Mouse (Mus musculus) small intestine, adult 2 months (tissue): ENCODE results near the gene Rnf128. TPM values are rescaled to one million over a fixed set of nuclear protein-coding genes. Genes with fewer than 3 reads are reported as not detected.
A peak's percentile ranks its signal among the peaks of the same experiment; 100 is the strongest.

Experiments
- H3K27ac ChIP-seq: fragments of 200-500 bp; 2 replicates; pipeline ENCODE4 v1.5.1; 2012; ENCODE audit warnings: low read depth, low read length, control low read depth, inconsistent platforms; ENCODE audit not compliant: insufficient read depth
- H3K27me3 ChIP-seq: fragments of 200-500 bp; 2 replicates; pipeline ENCODE4 v1.6.1; 2012; ENCODE audit warnings: mild to moderate bottlenecking, moderate library complexity, low read length, inconsistent platforms; ENCODE audit not compliant: control insufficient read depth, insufficient read depth
- H3K36me3 ChIP-seq: fragments of 200-500 bp; 2 replicates; pipeline ENCODE4 v1.6.1; 2012; ENCODE audit warnings: mild to moderate bottlenecking, low read length, control low read depth, inconsistent platforms; ENCODE audit not compliant: control insufficient read depth, insufficient read depth
- H3K4me1 ChIP-seq: fragments of 200-500 bp; 2 replicates; pipeline ENCODE4 v1.6.1; 2012; ENCODE audit warnings: low read length, inconsistent platforms, mixed read lengths; ENCODE audit not compliant: control insufficient read depth, insufficient read depth, insufficient read length
- H3K4me3 ChIP-seq: fragments of 200-500 bp; 2 replicates; pipeline ENCODE4 v1.5.1; 2012; ENCODE audit warnings: low read depth, mild to moderate bottlenecking, control low read depth, inconsistent platforms, low read length, moderate library complexity
- CTCF ChIP-seq: fragments of 200-500 bp; IDR thresholded peaks from 2 replicates; pipeline ENCODE4 v1.5.1; 2012; ENCODE audit warnings: low read depth, mild to moderate bottlenecking, control low read depth, inconsistent platforms, low read length, moderate library complexity, mixed read lengths; ENCODE audit not compliant: insufficient replicate concordance, insufficient read length; ENCODE audit errors: extremely low read depth
- POLR2A ChIP-seq: fragments of 200-500 bp; IDR thresholded peaks from 2 replicates; pipeline ENCODE4 v1.6.1; 2012; ENCODE audit warnings: low read depth, mild to moderate bottlenecking, control low read depth, inconsistent platforms, low read length, moderate library complexity
- WGBS: fragments of 180-500 bp; shearing (Covaris S2); methylation state at CpG from one replicate; pipeline ENCODE4 v1.1.7; 2018; 5-methylcytosine and 5-hydroxymethylcytosine counted together
- polyA plus RNA-seq: library from polyadenylated mRNA; depleted of rRNA; stranded (reverse); fragments of >200 nt; gene quantifications from 2 replicates; pipeline ENCODE4 v1.2.3, GENCODE M21; 2012; rRNA removed

Rnf128 gene
- polyA plus RNA-seq = 31.0 and 202 TPM in 2 replicates

- no peak for TF ChIP-seq POLR2A
- no peaks in the 10 kb centered on the region; the same call in 1 of the 2 replicates for H3K4me1 ChIP-seq
- no peaks in the 10 kb centered on the region for H3K36me3 ChIP-seq
- 22% methylated on average over 8 of the region's 8 CpGs for WGBS
- H3K27ac ChIP-seq = peak within 1 kb of the TSS; percentile 89
- H3K4me3 ChIP-seq = no peak within 1 kb of the TSS; the same call in 1 of the 2 replicates
- H3K27me3 ChIP-seq = no peaks in the 10 kb centered on the region
These were observed at the start of gene Rnf128 for GRCm38 (mm10) chrX:139562925-139563461. TSS of gene Rnf128 (plus strand) at chrX:139563316.

GRCm38 (mm10) chrX:139516156-139516555, 47.0 kb upstream of the Rnf128 start:
- WGBS = 79% methylated on average over 2 of the region's 2 CpGs
- Histone ChIP-seq H3K4me1 (no peaks in the 10 kb centered on the region), H3K27me3 (no peaks in the 10 kb centered on the region), H3K27ac (no peak overlapping the region), H3K4me3 (no peak overlapping the region), H3K36me3 (no peaks in the 10 kb centered on the region)
- TF ChIP-seq CTCF = no peak
- TF ChIP-seq POLR2A = no peak

GRCm38 (mm10) chrX:139519251-139519650, 43.9 kb upstream of the Rnf128 start:
- no peak for TF ChIP-seq CTCF
- TF ChIP-seq POLR2A = no peak
- Histone ChIP-seq H3K4me3 (no peak overlapping the region), H3K36me3 (no peaks in the 10 kb centered on the region), H3K27ac (peak overlapping the region; percentile 73), H3K4me1 (no peaks in the 10 kb centered on the region), H3K27me3 (no peaks in the 10 kb centered on the region)
- WGBS = 41% methylated on average over 2 of the region's 2 CpGs

GRCm38 (mm10) chrX:139524303-139525091, 38.6 kb upstream of the Rnf128 start:
- Histone ChIP-seq H3K27me3 (no peaks in the 10 kb centered on the region), H3K4me1 (peaks cover 5% of the 10 kb centered on the region; the same call in 1 of the 2 replicates), H3K4me3 (no peak overlapping the region), H3K27ac (peak overlapping the region; percentile 79), H3K36me3 (no peaks in the 10 kb centered on the region)
- WGBS = 33% methylated on average over 5 of the region's 5 CpGs
- TF ChIP-seq CTCF (no peak), POLR2A (no peak)

GRCm38 (mm10) chrX:139525724-139526123, 37.4 kb upstream of the Rnf128 start:
- no peaks in the 10 kb centered on the region for H3K36me3 ChIP-seq
- H3K27me3 ChIP-seq = no peaks in the 10 kb centered on the region
- 89% methylated on average over 2 of the region's 2 CpGs for WGBS
- no peak overlapping the region for H3K27ac ChIP-seq
- no peak for TF ChIP-seq CTCF
- no peak for TF ChIP-seq POLR2A
- peaks cover 5% of the 10 kb centered on the region; the same call in 1 of the 2 replicates for H3K4me1 ChIP-seq
- H3K4me3 ChIP-seq = no peak overlapping the region

- Histone ChIP-seq H3K4me1 (peaks cover 5% of the 10 kb centered on the region; the same call in 1 of the 2 replicates), H3K36me3 (no peaks in the 10 kb centered on the region), H3K27me3 (no peaks in the 10 kb centered on the region), H3K4me3 (no peak overlapping the region), H3K27ac (peak overlapping the region; percentile 35; the same call in 1 of the 2 replicates)
- TF ChIP-seq CTCF (no peak), POLR2A (no peak)
- WGBS = 38% methylated on average over 4 of the region's 4 CpGs
These were observed 36.1 kb upstream of the Rnf128 start for GRCm38 (mm10) chrX:139526984-139527383.

- no peaks in the 10 kb centered on the region for H3K36me3 ChIP-seq
- no peak overlapping the region for H3K27ac ChIP-seq
- no peaks in the 10 kb centered on the region for H3K27me3 ChIP-seq
- TF ChIP-seq POLR2A (no peak), CTCF (no peak)
- H3K4me3 ChIP-seq = no peak overlapping the region
- H3K4me1 ChIP-seq = peaks cover 5% of the 10 kb centered on the region; the same call in 1 of the 2 replicates
These were observed 33.4 kb upstream of the Rnf128 start for GRCm38 (mm10) chrX:139529678-139530077.
